Mouse (Mus musculus) gonadal fat pad, adult 2 months (tissue): ENCODE measurements around the gene Prl3d2. TPM values are rescaled to one million over a fixed set of nuclear protein-coding genes. Genes with fewer than 3 reads are reported as not detected.
"Not testable (repeated sequence)": the region's sequence is repeated elsewhere in the genome, so short reads cannot be mapped to it uniquely, and the experiment has no call there.

Experiments used
- DNase-seq: peaks from one replicate; pipeline ENCODE4 v3.0.0-alpha.2; 2012; ENCODE audit warnings: low read depth
- polyA plus RNA-seq: library from polyadenylated mRNA; depleted of rRNA; stranded (reverse); fragments of >200 nt; gene quantifications from 2 replicates; pipeline ENCODE4 v1.2.3, GENCODE M21; 2012; rRNA removed

Gene Prl3d2
- not detected in 2 replicates for polyA plus RNA-seq

DNA sequence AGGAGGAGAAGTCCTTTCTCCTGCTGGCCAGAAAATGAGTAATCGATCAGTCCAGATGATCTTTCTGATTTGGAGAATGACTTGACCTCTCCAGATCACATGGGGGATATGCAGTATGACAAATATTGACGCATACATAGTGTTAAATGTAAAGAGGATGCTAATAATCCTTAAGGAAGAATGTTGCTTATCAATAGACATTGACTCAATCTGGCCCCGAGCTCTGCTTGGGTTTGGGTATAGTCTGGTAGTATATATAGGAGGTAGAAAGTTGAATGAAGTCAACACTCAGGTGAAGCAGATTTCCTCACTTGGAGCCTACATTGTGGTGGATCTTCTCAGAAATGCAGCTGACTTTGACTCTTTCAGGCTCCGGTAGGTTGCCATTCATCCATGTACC lies at the start of gene Prl3d2:
Gene Prl3d2, plus strand, starts transcription at position 301 of the 400 bp plus-strand sequence.
- not testable (repeated sequence) for DNase-seq

DNA sequence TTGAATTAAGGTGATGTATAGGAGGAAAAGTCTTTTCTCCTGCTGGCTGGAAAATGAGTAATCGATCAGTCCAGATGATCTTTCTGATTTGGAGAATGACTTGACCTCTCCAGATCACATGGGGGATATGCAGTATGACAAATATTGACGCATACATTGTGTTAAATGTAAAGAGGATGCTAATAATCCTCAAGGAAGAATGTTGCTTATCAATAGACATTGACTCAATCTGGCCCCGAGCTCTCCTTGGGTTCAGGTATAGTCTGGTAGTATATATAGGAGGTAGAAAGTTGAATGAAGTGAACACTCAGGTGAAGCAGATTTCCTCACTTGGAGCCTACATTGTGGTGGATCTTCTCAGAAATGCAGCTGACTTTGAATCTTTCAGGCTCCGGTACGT lies 27.6 kb upstream of the Prl3d2 start, which contains the start of gene Prl3d1:
Gene Prl3d1, plus strand, starts transcription at position 301 of the 400 bp plus-strand sequence.
- not testable (repeated sequence) for DNase-seq

DNA sequence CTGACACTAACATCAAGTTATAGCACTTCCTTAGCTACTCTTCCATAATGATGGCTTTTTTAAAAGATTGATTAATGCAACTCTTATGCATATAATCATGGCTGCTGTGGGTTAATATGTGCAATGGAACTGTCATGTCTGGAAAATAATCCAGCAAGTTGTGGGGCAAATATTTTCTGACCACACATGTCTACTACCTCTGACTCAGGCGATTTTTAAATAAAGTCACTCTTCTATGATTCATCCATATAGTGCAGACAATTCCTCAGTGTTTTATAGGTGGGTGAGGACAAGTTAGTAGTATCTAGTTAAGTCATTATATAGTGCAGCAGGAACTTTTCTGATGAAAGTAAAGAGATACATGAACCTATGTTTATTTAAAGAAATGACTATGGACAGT lies 26.8 kb downstream of the Prl3d2 start:
- no peak for DNase-seq

DNA sequence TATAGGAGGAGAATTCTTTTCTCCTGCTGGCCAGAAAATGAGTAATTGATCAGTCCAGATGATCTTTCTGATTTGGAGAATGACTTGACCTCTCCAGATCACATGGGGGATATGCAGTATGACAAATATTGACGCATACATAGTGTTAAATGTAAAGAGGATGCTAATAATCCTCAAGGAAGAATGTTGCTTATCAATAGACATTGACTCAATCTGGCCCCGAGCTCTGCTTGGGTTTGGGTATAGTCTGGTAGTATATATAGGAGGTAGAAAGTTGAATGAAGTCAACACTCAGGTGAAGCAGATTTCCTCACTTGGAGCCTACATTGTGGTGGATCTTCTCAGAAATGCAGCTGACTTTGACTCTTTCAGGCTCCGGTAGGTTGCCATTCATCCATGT lies 35.0 kb downstream of the Prl3d2 start, which contains the start of gene Prl3d3:
Gene Prl3d3, plus strand, starts transcription at position 301 of the 400 bp plus-strand sequence.
- DNase-seq = not testable (repeated sequence)

Other genes with a start within 250 kb of the Prl3d2 start
- gene Prl, start 64.1 kb upstream of the Prl3d2 start, polyA plus RNA-seq = not detected in 2 replicates
- not detected in 2 replicates for gene Prl3d1, start 27.5 kb upstream of the Prl3d2 start, polyA plus RNA-seq
- gene Prl3d3, start 35.1 kb downstream of the Prl3d2 start, polyA plus RNA-seq = not detected in 2 replicates
- gene Prl3c1, start 75.0 kb downstream of the Prl3d2 start, polyA plus RNA-seq = not detected in 2 replicates
- gene Prl3b1, start 120.1 kb downstream of the Prl3d2 start, polyA plus RNA-seq = not detected in 2 replicates
- not detected in 2 replicates for gene Prl3a1, start 137.7 kb downstream of the Prl3d2 start, polyA plus RNA-seq
- not detected in 2 replicates for gene Prl6a1, start 190.9 kb downstream of the Prl3d2 start, polyA plus RNA-seq
- not detected in 2 replicates for gene Prl8a2, start 224.0 kb downstream of the Prl3d2 start, polyA plus RNA-seq